Mouse (Mus musculus) ovary, postnatal 36 days (tissue): ENCODE measurements at regions not wholly inside any gene's neighbourhood (a gene's known extent, or its start where the extent isn't known, plus 50 kb on each side); places are given as distances from the start of the nearest gene placed in this dataset.
A peak's percentile ranks its signal among the peaks of the same experiment; 100 is the strongest.

Experiments
- DNase-seq: peaks from one replicate; pipeline ENCODE4 v3.0.0; 2022; ENCODE audit warnings: low spot score, mixed read lengths

DNA sequence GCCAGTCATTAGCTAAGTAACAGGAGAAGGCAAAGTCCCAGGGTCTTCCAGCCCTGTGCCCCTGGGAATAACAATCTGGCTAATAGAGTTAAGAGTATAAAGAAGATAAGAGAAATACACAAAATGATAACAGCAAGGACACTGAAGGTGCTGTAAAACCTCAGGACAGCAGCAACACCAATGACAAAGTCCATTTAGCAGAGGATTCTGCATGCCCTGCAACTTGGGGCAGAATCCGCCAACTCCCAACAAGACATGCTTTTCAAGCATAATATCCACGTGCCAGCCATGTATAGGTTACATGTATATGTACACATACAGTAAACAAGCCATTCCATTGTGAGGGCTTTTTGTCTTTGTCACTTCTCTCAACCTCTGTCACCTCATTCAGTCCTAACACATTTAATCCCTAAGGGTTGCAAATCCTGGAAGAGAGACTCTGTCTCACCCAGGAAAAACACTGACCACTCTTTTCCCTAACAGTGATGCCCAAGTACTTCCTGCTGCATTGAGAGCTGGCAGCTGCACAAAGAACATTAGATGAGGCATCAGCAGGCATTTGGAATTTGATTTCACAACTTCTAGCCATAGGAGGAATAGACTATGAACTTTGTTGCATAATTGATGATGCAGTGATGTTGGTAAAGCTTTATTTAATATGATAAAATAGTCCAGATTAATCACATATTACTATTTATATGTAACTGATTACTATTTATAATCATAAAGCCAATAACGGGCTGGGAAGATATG is 105.8 kb upstream of the Slc4a7 start:
- DNase-seq: no peak

DNA sequence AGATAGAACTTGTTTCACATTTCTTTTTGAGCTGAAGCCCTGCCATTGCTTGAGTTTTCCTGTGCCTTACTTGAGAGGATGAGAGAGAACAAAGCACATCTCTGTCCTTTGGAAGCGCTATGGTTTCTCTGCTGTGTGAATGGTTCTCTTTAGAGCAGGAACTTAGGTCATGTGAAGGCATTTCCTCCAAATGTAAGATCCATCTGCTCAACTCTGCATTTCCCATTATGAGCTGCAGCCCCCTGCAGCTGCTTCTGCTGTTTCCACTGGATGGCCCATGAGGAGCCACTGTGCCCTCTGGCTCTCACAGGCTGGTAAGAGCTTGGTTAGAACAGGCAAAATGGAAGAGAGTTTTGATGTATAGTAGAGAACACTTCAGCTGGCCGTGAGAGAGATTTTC is 102.5 kb upstream of the Slc4a7 start:
- DNase-seq: no peak

DNA sequence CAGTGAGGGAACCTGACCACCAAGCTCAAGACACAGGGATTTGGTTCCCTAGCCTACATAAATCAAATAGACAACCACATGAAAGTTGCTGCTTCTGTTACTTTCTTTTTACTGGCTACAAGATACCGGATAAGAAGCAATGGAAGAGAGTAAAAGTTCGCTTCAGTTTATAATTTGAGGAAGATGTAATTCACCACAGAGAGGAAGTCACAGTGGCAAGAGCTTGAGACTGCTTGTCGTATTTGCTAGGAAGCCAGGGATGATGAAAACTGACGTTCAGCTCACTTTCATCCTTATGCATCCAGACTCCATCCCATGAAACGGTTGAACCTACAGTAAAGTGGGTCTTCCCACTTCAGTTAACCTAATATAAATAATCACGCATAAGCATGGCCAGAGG is 102.1 kb upstream of the Slc4a7 start:
- no peak for DNase-seq

DNA sequence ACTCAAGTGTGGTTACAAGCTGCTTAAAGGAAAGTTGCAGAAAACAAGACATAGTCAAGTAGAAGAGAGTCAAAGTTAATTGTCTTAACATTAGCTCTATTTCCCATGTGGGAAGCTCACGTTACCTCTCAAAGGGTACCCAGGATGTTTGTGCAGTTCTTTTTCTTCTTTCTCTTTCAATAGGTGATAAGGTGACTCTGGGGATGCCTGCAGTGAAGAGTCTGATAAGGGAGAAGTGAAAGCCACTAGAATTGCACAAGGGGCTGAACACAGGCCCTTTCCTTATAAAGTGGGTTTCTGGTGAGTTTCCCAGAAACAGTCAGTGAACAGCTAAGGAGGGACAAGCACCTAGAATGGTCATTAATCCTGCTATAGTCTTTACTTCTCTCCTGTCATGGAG is 98.6 kb upstream of the Slc4a7 start:
- DNase-seq: no peak

DNA sequence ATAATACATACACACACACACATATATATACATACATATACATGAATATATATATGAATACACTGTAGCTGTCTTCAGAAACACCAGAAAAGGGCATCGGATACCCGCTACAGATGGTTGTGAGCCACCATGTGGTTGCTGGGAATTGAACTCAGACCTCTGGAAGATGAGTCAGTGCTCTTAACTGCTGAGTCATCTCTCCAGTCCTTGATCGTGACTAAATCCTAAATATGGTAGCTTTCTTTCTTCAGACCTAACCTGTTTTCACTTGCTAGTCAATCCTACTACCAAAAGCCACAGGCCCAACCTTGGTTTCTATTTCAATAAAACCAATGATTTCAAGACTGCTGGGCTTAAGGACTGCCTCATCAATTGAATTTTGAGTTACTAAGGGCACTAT is 95.0 kb upstream of the Slc4a7 start:
- DNase-seq: no peak

DNA sequence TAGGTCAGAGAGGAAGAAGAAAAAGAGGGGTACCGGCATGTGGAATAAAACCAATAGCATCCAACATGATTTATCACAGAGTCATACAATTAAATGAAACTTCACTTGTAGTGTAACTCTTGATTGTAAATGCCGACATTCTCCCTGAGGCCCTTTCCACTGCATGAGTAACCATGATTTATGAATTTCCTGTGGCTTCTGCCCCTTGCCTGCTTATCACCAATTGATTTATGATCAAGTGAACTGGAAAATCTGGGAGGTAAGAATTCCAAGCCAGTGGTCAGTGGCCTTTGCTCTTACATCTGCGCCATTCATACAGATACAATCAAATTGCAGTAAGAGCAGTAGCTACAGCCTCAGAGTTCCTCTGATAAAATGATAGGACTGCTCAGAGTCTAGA is 89.8 kb upstream of the Slc4a7 start:
- DNase-seq: no peak

DNA sequence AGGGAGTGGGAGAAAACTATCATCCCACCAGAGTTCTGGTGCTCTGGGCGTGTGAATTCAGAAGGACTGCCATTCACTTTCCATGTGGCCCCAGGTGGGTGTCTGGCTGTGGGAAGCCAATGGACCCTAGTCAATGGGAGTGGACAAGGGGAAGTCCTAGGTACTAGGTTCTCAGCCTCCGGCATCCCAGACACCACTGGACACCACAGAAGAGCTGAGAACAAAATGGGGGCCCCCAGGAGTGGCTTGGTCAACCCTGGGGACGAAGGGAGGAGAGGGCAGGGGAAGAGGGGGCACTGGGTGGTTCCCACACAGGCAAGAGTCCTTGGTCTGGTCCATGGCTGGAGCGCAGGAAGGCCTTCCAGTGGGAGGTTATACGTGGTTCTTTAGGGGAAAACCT is 81.8 kb upstream of the Slc4a7 start:
- no peak for DNase-seq

DNA sequence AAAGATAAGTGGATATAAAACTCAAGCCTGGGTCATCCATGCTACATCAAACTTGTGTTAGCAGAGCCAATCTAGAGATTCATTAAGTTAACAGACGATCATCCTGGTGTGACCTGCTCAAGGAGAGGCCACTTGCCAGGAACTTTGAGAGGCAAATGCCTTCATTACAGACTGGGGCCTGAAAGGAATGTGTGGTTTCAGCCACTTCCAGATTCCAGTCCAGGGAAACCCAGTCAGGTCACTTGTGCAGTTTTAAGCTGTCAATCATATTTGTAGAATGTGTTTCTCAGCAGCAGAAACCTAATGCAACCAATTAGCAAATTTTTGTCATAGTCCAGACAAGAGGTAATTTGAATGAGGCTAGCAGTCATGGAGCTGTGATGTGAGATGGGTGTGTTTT is 73.4 kb upstream of the Slc4a7 start:
- DNase-seq: no peak

DNA sequence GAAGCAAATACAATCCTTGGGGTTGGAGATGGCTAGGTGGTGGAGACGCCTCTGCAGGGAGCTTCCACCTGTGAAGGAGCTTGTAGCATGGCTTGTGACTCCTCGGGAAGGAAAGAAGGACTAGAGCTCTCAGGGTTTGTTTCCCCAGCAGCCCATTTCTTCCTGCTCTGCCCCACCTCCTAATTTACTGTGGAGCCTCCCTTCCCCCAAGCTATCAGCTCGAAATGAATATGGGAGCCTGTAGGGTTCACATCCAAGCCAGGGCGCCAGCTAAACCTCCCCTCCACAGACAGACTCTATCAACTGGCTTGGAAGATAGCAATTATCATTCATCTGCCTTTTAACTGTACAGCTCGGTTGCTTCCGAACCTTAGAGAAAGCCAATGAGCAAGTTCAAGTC is 70.3 kb upstream of the Slc4a7 start:
- no peak for DNase-seq

DNA sequence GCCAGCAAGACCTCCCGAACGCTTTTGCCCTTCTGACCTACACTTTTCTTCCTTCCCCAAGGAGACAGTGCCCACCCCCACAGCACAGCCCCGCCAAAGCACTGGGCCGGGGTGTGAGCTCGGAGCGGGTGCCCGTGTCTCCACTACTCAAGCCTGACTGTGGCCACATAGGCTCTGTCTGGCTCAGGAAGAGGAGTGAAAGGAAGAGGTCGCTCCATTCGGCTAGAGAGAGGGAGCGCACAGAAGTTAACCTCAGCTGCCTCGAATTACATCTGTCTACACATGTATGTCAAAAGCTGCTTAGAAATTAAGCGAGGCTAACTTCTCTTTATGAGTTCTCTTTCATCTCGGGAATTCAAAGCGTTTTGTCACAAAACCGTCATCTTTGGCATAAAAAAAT is 69.6 kb upstream of the Slc4a7 start:
- peak; percentile 19 for DNase-seq

DNA sequence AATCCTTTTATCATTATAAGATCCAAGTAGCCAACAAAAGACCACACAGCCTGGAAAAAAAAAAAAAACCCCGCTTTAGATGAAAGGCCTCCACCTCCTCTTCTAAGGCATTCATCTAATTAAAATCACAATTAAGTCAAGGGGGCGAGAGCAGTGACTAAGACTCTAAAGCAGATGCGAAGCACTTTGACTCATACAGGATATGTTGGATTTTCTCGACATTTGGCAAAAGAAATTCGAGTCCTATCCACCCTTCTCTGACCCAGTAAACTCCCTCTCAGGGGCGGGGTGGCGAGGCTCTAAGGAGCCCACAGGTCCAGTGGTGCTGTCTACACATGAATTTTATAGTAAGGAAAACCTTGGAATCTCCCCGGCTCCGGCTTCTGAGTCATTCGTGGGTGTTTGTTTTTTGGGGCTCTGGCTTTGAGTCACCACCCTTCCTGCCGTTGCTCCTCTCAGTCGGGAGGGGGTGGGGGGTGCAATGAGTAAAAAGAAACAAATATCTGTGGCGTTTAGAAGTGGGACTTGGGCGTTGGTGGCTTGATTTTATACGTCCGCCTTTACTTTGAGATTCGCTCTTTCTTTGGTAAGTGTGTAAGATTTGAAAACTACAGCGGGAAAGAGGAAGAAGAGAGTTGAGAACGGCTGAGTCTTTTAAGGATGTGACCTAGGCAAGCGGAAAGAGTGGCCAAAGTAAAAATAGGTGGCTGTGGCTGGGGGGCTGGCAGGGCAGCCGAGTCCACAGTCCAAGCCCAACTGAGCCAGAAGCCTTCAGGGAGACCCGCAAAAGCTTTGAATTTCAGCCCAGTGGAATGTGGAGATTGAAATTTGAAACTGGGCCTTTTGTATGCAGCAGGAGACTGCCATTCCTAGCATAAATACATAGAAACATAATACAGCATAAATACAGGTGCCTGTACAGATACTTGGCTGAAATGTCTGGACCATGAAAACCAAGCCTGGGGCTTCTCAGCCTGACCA is 68.8 kb upstream of the Slc4a7 start:
- DNase-seq: peak; percentile 38

DNA sequence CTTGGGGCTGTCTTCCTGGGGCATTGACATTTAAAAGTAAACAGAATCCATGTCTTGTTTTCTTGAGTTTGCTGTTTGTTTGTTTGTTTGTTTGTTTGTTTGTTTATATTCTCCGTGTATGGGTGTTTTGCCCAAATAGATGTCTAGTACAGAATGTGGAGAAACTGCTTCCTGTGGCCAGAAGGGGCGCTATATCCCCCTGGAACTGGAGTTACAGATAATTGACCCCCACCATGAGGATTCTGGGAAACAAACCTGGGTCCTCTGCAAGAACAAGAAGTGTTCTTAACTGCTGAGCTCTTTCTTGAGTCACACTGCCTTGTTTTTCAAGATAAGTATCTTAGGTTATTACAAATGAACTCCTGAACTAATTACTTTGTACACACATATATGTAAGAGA is 68.1 kb upstream of the Slc4a7 start:
- no peak for DNase-seq

DNA sequence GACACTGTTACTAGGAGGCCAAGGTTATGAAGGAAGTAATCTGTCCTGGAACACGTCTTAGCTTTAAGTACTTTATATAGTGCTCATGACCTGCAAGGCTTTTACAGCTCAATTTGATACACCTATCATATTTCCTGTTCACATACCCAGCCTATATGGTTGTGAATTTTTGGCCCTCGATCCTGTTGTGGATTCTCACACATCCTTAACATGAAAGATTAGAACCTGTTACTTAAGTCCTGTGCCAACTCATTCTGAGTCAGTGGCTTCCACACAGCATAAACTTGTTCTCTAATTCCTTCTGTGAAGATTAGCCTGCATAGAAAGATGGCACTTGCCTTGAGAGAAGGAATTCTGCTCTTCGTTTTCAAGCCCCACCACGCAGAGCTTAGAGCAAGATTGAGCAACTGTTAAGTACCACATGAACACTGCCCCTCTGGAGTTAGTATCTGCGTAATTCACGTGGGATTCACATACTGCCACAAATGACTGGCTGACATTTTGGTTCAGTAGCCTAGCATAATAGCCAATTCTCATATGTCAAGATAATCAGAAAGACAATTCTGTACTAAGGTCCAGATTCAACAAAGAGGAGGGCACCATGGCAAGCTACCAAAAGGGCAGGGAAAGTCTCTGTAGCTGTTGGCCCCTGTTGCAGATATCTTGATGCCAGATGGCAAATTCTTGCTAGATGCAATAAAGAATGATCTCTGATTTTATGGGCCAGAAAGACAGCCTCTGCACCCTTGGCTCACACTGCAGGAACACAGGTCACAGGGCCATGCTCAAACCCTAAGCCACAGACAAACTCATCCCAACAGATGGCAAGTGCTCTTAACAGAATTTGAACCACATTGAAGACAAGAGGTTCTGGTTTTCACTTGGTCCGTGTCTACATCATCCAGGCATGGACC is 62.7 kb upstream of the Slc4a7 start:
- no peak for DNase-seq

DNA sequence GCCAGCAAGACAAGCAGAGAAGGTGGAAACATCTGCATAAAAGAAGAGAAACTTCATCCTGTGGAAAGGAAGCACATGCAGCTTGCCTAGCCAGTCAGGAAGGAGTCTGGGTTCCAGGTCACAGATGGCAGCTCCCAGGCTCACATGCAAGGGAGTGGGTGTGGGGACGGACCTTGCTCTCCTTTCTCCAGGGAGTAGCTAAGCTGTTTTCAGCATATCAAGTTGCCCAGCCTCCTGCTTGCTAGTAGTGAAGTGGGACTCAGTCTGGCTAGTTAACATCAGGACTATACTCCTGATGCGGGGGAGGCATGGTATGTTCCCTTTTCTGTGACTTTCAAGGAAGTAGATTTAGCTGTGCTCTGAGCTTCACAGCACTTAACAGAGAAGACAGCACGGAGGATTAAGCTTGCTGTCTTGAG is 62.0 kb upstream of the Slc4a7 start:
- DNase-seq: no peak

DNA sequence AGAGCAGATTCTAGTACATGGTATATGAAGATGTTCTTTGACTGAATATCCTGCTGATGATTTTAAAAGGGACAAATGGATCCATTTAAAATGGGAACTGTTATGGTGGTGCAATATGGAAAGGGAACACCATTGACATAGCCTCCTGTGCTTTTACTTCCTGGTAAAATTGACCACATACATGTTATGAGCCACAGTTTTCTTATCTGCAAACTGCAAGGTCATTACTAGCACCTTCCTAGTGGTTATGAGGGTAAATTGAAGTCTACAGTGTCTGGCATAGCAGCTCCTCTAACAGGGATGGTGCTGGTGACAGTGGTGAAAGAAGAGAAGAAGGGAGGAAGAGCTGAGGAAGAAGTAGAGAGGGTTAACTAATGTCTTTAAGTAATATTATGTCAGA is 61.5 kb upstream of the Slc4a7 start:
- no peak for DNase-seq

DNA sequence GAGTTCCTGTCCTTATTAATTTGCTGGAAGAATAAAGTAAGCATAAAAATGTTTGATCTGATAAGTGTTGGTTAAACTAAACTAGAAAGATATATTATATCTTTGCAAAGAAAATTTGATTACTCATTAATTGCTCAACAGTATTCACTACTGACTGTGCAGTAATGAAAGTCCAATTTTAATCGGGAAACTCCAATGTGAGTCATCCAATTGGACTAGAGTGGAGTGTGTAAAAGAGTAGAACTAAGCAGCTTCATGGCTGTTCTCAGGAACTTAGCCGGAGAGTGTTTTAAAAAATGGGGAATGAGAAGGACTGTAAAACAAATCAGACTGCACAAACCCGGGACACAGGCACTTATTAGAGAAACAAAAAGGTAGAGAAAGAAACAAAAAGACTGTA is 58.5 kb upstream of the Slc4a7 start:
- no peak for DNase-seq

DNA sequence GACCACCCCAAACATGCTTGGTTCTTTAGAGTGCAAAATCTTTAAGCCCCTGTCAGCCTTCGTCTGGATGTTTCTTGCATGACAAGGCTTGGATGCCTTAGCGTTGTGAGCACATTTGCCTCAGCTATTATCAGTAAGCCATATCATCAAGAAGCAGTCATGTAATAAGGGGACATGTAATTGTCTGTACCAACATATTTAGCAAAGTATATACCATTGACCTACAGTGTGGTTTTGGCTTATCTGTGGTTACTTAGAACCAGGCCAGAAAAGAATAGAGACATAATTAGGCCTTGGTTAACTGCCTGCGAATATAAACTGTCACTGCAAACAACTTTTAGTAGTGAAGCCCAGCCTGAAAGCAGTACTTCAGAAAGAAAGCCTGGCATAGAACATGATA is 57.0 kb upstream of the Slc4a7 start:
- no peak for DNase-seq
